Mouse (Mus musculus) thymus, postnatal 10 days (tissue): Measurements from ENCODE around the gene Hsd11b2.
"Not testable (repeated sequence)": the region's sequence is repeated elsewhere in the genome, so short reads cannot be mapped to it uniquely, and the experiment has no call there.

Experiments
- DNase-seq, 2 experiments: peaks; one replicate each; pipeline ENCODE4 v3.0.0; 2021; ENCODE audit warnings: low spot score in 2 of 2

Hsd11b2 gene

GRCm38 (mm10) chr8:105562863-105563262, 44.3 kb downstream of the Hsd11b2 start:
- DNase-seq = no peak

GRCm38 (mm10) chr8:105563871-105564270, 45.3 kb downstream of the Hsd11b2 start:
- DNase-seq = no peak

- DNase-seq = not testable (repeated sequence)
Measured at GRCm38 (mm10) chr8:105564573-105565229, 46.1 kb downstream of the Hsd11b2 start.

- DNase-seq = peak in 1 of 2 experiments; percentile 59
Measured at GRCm38 (mm10) chr8:105565401-105565881, 46.9 kb downstream of the Hsd11b2 start.

GRCm38 (mm10) chr8:105565952-105566702, 47.6 kb downstream of the Hsd11b2 start, which contains the start of gene Atp6v0d1:
Gene Atp6v0d1 (minus strand): TSS chr8:105566047.
- peak; percentile 99 for DNase-seq

GRCm38 (mm10) chr8:105566703-105567595, 48.4 kb downstream of the Hsd11b2 start:
- peak; percentile 23 to 34 for DNase-seq

GRCm38 (mm10) chr8:105571810-105572209, 53.3 kb downstream of the Hsd11b2 start:
- no peak for DNase-seq

- DNase-seq = no peak
Measured at GRCm38 (mm10) chr8:105573427-105573826, 54.9 kb downstream of the Hsd11b2 start.
